Mouse (Mus musculus): ENCODE data around the gene Apbb1ip.

DNA sequence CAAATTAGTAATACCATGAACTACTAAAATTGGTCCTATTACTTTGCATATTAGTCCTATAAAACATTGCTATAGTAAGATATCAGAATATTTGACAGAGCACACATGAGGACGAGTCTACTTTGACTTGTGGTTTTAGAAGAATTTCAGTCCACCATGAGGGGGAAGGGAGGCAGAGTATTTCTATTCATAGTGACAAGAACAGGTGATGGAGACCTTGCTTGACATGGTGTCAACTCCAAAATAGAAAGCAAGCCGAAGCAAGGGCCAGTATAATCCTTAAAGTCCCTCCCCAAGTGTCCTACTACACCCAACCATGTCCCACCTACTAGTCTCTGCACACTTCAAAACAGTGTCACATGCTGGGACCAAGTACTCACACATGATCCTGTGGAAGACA is 37.8 kb upstream of the Apbb1ip start:
- no peak for TF ChIP-seq FLI1 (IDR thresholded peaks at IDR 0.05; ENCODE audit: low read length)
- no peak for TF ChIP-seq GATA1 (IDR thresholded peaks at IDR 0.05; ENCODE audit: borderline replicate concordance, low read length)

Measured in megakaryocyte, embryonic 14.5 days (primary cell).